Mouse (Mus musculus) forebrain, embryonic 12.5 days (tissue): ENCODE measurements around the gene Camkmt. TPM values are rescaled to one million over a fixed set of nuclear protein-coding genes. Genes with fewer than 3 reads are reported as not detected.
A peak's percentile ranks its signal among the peaks of the same experiment; 100 is the strongest.

Source experiments
- ATAC-seq: fragments of 200-750 bp; cut with Nextera tagmentation; 2 replicates; pipeline ENCODE4 v1.8.0; 2017; ENCODE audit warnings: moderate TSS enrichment; ENCODE audit not compliant: low FRiP score
- H3K27ac ChIP-seq: fragments of 300-500 bp; sonication (generic); 2 replicates; pipeline ENCODE4 v1.5.1; 2016; ENCODE audit warnings: mild to moderate bottlenecking
- H3K27me3 ChIP-seq: fragments of 300-500 bp; sonication (generic); 2 replicates; pipeline ENCODE4 v1.6.1; 2016; ENCODE audit warnings: mild to moderate bottlenecking
- H3K36me3 ChIP-seq: fragments of 300-500 bp; sonication (generic); replicated peaks from 2 replicates; pipeline ENCODE4 v1.6.1; 2016; ENCODE audit warnings: mild to moderate bottlenecking
- H3K4me1 ChIP-seq: fragments of 300-500 bp; sonication (generic); 2 replicates; pipeline ENCODE4 v1.6.1; 2016
- H3K4me2 ChIP-seq: fragments of 300-500 bp; sonication (generic); 2 replicates; pipeline ENCODE4 v1.6.1; 2016; ENCODE audit warnings: mild to moderate bottlenecking, moderate library complexity
- H3K4me3 ChIP-seq: fragments of 300-500 bp; sonication (generic); replicated peaks from 2 replicates; pipeline ENCODE4 v1.5.1; 2016; ENCODE audit warnings: mild to moderate bottlenecking
- H3K9ac ChIP-seq: fragments of 300-500 bp; sonication (generic); 2 replicates; pipeline ENCODE4 v1.6.1; 2016; ENCODE audit warnings: mild to moderate bottlenecking
- H3K9me3 ChIP-seq: fragments of 300-500 bp; sonication (generic); 2 replicates; pipeline ENCODE4 v1.6.1; 2016
- WGBS: fragments of 180-500 bp; shearing (Covaris S2); methylation state at CpG from one replicate; pipeline ENCODE4 v1.1.7; 2016; 5-methylcytosine and 5-hydroxymethylcytosine counted together
- polyA plus RNA-seq: library from polyadenylated mRNA; unstranded; fragments of >200 nt; fragmentation: Nextera tagmentation; extraction: Ambion mirVana; gene quantifications from 2 replicates; pipeline ENCODE4 v1.2.1, GENCODE M21; 2016

The Camkmt gene
- polyA plus RNA-seq, 1 experiment from 2014 or later: 16.0 TPM

DNA sequence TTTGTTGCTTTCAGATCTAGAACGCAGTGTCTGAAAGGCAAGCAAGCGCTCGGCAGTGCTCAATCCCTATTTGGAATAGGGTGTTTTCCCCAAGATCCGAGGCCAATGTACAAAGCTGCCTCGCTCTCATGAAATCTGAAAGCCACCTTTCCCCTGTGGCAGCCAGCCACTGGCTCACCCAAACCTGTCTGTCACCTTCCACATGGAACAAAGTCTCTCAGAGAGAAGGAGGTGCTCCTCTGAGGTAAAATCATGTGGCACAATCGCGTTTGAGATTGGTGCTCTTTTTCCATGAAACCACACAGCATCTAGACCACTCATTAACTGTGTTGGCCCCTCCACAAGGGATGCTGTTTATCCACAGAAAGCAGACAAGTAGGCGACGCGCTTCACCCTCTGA lies 238.5 kb downstream of the Camkmt start:
- H3K9me3 ChIP-seq: no peaks in the 10 kb centered on the region
- 89% methylated on average over 10 of the region's 10 CpGs for WGBS
- no peak overlapping the region for H3K4me2 ChIP-seq
- no peak for ATAC-seq
- no peak overlapping the region for H3K4me3 ChIP-seq
- H3K27me3 ChIP-seq: 0 out of 2 replicates have a peak, but pooled peaks cover 4% of the 10 kb centered on the region
- no peaks in the 10 kb centered on the region for H3K36me3 ChIP-seq
- H3K27ac ChIP-seq: no peak overlapping the region
- no peak overlapping the region for H3K9ac ChIP-seq
- H3K4me1 ChIP-seq: no peaks in the 10 kb centered on the region

DNA sequence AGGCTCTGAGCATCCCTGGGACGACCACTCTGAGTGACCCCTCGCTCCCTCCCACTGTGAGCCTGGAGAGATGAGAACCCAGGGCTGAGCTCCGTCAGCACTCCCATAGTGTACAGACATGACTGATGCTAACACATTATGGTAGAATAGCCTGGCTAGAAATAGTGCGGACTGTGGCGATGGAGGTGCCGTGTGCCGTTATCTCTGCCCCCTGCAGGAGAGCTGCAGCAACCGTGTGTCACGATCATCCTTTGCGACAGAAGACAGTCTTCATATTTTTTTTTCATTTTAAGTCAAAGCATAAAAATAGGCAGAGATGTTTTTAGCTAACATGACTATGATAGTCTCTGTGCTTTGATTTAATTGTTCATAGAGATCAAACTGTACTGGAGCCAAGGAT lies 245.1 kb downstream of the Camkmt start:
- Histone ChIP-seq H3K4me1 (no peaks in the 10 kb centered on the region; the same call in 1 of the 2 replicates), H3K4me3 (no peak overlapping the region), H3K36me3 (no peaks in the 10 kb centered on the region), H3K9me3 (no peaks in the 10 kb centered on the region), H3K4me2 (no peak overlapping the region), H3K27ac (no peak overlapping the region), H3K27me3 (0 out of 2 replicates have a peak, but pooled peaks cover 4% of the 10 kb centered on the region), H3K9ac (no peak overlapping the region)
- no peak for ATAC-seq
- 84% methylated on average over 10 of the region's 10 CpGs for WGBS

DNA sequence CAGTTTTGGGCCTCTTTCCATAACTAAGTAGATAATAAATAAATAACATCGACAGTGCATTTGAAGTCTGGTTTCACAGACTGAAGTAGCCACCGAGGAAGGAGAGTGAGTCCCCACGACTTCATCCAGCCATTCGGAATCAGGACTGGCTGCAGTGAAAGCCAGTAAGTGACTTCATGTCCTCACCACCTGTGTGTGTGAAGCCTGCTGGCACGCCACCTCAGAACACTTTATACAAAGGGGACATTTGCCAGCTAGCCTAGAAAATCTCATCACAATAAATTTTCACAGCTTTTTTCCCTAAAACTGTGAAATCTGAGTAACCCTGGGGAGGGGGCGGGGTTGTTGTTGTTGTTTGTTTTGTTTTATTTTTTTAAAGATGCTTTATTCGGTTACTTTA lies 247.3 kb downstream of the Camkmt start:
- WGBS: 81% methylated on average over 7 of the region's 7 CpGs
- no peak overlapping the region for H3K9ac ChIP-seq

GRCm38 (mm10) chr17:85341134-85341700 lies 250.9 kb downstream of the Camkmt start:
- WGBS: 52% methylated on average over 18 of the region's 18 CpGs

More for the DNA sequence above, 247.3 kb downstream of the Camkmt start:
- no peak for ATAC-seq
- H3K9me3 ChIP-seq: no peaks in the 10 kb centered on the region
- peaks cover 7% of the 10 kb centered on the region; the same call in 1 of the 2 replicates for H3K4me1 ChIP-seq
- peaks cover 7% of the 10 kb centered on the region; the same call in 1 of the 2 replicates for H3K27me3 ChIP-seq
- H3K4me2 ChIP-seq: no peak overlapping the region
- H3K36me3 ChIP-seq: no peaks in the 10 kb centered on the region
- H3K4me3 ChIP-seq: no peak overlapping the region
- no peak overlapping the region for H3K27ac ChIP-seq

DNA sequence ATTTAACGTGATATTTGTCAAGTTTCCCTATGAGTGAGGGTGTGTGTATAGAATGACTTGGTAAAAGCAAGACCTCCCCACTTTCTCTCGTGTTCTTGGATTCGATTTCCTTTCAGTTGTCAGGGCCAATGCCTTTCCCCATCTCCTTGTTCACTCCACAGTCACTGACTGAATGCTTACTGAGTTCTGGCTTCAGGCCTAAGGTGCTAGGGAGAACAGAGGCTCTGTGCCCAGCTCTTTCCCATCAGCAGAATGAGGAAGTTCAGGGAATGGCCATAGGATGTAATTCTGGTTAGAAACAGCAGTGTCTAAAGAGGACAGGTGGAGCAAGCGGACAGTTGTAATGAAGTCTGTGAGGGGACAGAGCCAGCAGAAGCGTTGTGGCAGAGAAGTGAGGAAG lies 252.1 kb downstream of the Camkmt start:
- no peaks in the 10 kb centered on the region for H3K36me3 ChIP-seq
- H3K27me3 ChIP-seq: peaks cover 11% of the 10 kb centered on the region; the same call in 1 of the 2 replicates
- H3K27ac ChIP-seq: no peak overlapping the region
- ATAC-seq: no peak
- H3K4me2 ChIP-seq: no peak overlapping the region
- H3K9ac ChIP-seq: no peak overlapping the region
- WGBS: 94% methylated on average over 5 of the region's 5 CpGs
- H3K9me3 ChIP-seq: no peaks in the 10 kb centered on the region
- H3K4me1 ChIP-seq: peaks cover 7% of the 10 kb centered on the region; the same call in 1 of the 2 replicates
- no peak overlapping the region for H3K4me3 ChIP-seq

More at GRCm38 (mm10) chr17:85341134-85341700, 250.9 kb downstream of the Camkmt start:
- Histone ChIP-seq H3K27me3 (peaks cover 5% of the 10 kb centered on the region; the same call in 1 of the 2 replicates), H3K4me1 (peaks cover 7% of the 10 kb centered on the region; the same call in 1 of the 2 replicates), H3K27ac (0 out of 2 replicates have a peak overlapping the region, but pooled peaks have one; percentile 15), H3K4me2 (peak overlapping the region; percentile 10; the same call in 1 of the 2 replicates), H3K4me3 (no peak overlapping the region), H3K36me3 (no peaks in the 10 kb centered on the region), H3K9ac (no peak overlapping the region), H3K9me3 (no peaks in the 10 kb centered on the region)
- peak; percentile 60; the same call in 1 of the 2 replicates for ATAC-seq

DNA sequence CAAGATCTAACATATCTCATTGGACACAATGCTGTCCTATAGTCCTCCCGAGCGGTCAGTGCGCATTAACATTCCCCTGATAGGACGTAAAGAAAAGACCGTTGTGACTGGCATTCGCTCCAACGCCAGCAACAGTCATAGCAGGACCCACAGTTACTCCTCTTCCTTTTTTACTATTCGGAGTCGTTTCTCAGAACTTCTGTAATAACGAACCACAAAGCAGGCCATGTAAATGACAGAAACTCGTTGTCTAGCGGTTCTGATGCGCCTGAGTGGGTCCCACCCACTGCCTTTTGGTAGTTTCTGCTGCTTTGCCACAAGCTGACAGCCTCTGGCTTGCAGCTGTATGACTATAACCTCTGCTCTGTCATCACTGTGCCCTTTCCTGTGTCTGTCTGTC lies 253.1 kb downstream of the Camkmt start:
- no peak overlapping the region for H3K4me3 ChIP-seq
- H3K9ac ChIP-seq: no peak overlapping the region
- H3K4me1 ChIP-seq: peaks cover 7% of the 10 kb centered on the region; the same call in 1 of the 2 replicates
- H3K36me3 ChIP-seq: no peaks in the 10 kb centered on the region
- no peak overlapping the region for H3K27ac ChIP-seq
- no peak overlapping the region for H3K4me2 ChIP-seq
- 66% methylated on average over 13 of the region's 13 CpGs for WGBS
- no peaks in the 10 kb centered on the region for H3K9me3 ChIP-seq
- H3K27me3 ChIP-seq: peaks cover 11% of the 10 kb centered on the region; the same call in 1 of the 2 replicates
- ATAC-seq: no peak

GRCm38 (mm10) chr17:85346701-85347100 lies 256.3 kb downstream of the Camkmt start:
- Histone ChIP-seq H3K27ac (no peak overlapping the region), H3K36me3 (no peaks in the 10 kb centered on the region), H3K9me3 (no peaks in the 10 kb centered on the region), H3K4me2 (no peak overlapping the region), H3K27me3 (peaks cover 16% of the 10 kb centered on the region; the same call in 1 of the 2 replicates), H3K9ac (no peak overlapping the region), H3K4me3 (no peak overlapping the region), H3K4me1 (peaks cover 7% of the 10 kb centered on the region; the same call in 1 of the 2 replicates)
- ATAC-seq: no peak
- 86% methylated on average over 6 of the region's 6 CpGs for WGBS

DNA sequence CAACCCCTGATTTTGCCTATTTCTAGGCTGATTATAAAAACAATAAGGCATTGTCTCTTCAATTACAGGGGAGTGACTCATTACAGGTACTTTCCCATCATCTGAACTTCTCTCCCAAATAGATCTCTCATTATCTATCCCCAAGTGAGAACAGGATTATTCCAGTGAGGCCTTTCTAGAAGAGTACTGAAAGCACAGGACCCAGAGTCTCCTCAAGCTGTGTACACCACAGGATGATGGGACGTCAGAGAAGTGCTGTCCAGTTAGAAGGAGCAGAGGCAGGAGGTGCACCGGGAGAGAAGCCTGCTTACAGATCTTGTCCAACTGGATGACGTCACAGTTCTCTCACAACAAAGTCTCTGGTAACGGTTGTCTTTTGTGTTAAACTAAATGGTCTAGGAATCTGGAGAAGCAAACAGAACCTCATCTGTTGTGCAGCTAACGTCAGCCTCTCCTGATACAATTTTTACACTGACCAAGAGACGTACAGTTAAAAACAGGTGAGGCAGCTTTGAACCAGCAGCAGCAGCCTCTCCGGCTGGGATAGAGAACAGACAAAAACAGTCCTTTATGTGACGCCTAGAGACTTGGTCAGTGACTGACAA lies 259.1 kb downstream of the Camkmt start:
- ATAC-seq: no peak

GRCm38 (mm10) chr17:85351301-85351700 lies 260.9 kb downstream of the Camkmt start:
- WGBS: 89% methylated on average over 8 of the region's 8 CpGs
- Histone ChIP-seq H3K36me3 (no peaks in the 10 kb centered on the region), H3K4me2 (no peak overlapping the region), H3K4me3 (no peak overlapping the region), H3K27me3 (0 out of 2 replicates have a peak, but pooled peaks cover 10% of the 10 kb centered on the region), H3K9me3 (no peaks in the 10 kb centered on the region), H3K4me1 (peaks cover 6% of the 10 kb centered on the region; the same call in 1 of the 2 replicates), H3K27ac (no peak overlapping the region), H3K9ac (no peak overlapping the region)
- ATAC-seq: no peak

More for the DNA sequence above, 259.1 kb downstream of the Camkmt start:
- peaks cover 6% of the 10 kb centered on the region; the same call in 1 of the 2 replicates for H3K4me1 ChIP-seq
- no peaks in the 10 kb centered on the region for H3K9me3 ChIP-seq
- no peak overlapping the region for H3K4me2 ChIP-seq
- no peak overlapping the region for H3K9ac ChIP-seq
- 33% methylated on average over 8 of the region's 8 CpGs for WGBS
- H3K36me3 ChIP-seq: no peaks in the 10 kb centered on the region
- no peak overlapping the region for H3K4me3 ChIP-seq
- H3K27me3 ChIP-seq: 0 out of 2 replicates have a peak, but pooled peaks cover 12% of the 10 kb centered on the region
- H3K27ac ChIP-seq: no peak overlapping the region

GRCm38 (mm10) chr17:85352731-85353130 lies 262.4 kb downstream of the Camkmt start:
- Histone ChIP-seq H3K36me3 (no peaks in the 10 kb centered on the region), H3K27me3 (0 out of 2 replicates have a peak, but pooled peaks cover 5% of the 10 kb centered on the region), H3K4me3 (no peak overlapping the region), H3K27ac (no peak overlapping the region), H3K9ac (no peak overlapping the region), H3K4me2 (no peak overlapping the region), H3K4me1 (peaks cover 6% of the 10 kb centered on the region; the same call in 1 of the 2 replicates), H3K9me3 (no peaks in the 10 kb centered on the region)
- 88% methylated on average over 7 of the region's 7 CpGs for WGBS
- ATAC-seq: no peak

DNA sequence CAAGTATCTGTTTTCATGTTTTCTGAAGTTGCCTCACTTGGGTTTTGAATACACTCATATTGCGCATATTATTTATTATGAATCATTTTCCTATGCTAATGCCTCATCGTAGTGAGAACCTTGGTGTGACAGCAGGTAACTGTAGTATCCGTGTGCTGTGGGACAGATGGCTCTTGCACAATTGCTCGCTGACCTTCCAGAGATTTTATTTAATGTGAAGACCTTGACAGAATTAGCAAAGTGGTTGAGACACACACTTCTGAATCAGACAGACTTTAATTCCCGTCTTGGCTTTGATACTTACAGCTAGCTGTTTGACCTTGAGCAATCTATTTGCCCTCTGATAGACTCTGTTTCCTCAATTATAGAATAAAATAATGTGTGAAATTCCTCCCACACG lies 262.8 kb downstream of the Camkmt start:
- ATAC-seq: no peak
- Histone ChIP-seq H3K9ac (no peak overlapping the region), H3K4me1 (peaks cover 6% of the 10 kb centered on the region; the same call in 1 of the 2 replicates), H3K4me3 (no peak overlapping the region), H3K27me3 (0 out of 2 replicates have a peak, but pooled peaks cover 5% of the 10 kb centered on the region), H3K27ac (no peak overlapping the region), H3K4me2 (no peak overlapping the region), H3K9me3 (no peaks in the 10 kb centered on the region), H3K36me3 (no peaks in the 10 kb centered on the region)
- 87% methylated on average over 6 of the region's 6 CpGs for WGBS

DNA sequence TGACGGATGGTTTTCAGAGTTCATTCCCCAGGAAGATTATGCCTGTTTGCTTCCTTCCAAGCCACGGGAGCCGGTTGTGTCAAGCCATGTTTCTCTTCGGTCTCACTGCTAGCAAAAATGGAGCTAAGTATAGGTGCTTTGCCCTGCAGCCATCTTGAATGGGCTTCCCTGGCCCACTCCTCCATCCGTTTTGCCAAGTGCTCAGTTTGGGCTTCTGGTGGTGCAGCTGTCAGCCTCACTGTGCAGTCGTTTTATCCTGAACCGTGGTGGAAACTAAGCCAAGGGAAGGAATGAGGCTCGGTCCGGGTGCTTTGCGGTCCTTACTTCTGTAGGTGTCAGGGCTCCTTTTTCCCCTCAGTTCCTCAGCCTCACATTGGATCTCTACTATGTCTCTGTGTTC lies 263.3 kb downstream of the Camkmt start:
- Histone ChIP-seq H3K9me3 (no peaks in the 10 kb centered on the region), H3K27me3 (0 out of 2 replicates have a peak, but pooled peaks cover 5% of the 10 kb centered on the region), H3K36me3 (no peaks in the 10 kb centered on the region), H3K4me2 (no peak overlapping the region), H3K4me3 (no peak overlapping the region), H3K4me1 (peaks cover 6% of the 10 kb centered on the region; the same call in 1 of the 2 replicates), H3K9ac (no peak overlapping the region), H3K27ac (no peak overlapping the region)
- 89% methylated on average over 10 of the region's 10 CpGs for WGBS
- no peak for ATAC-seq
